Mouse (Mus musculus) E14TG2a.4 (cell line): ENCODE measurements around the gene Ckm.

Source experiments
- CTCF ChIP-seq: conservative IDR thresholded peaks from 2 replicates; pipeline ENCODE4 v1.5.1; 2014; ENCODE audit warnings: low read length
- NANOG ChIP-seq: IDR thresholded peaks from 2 replicates; pipeline ENCODE4 v1.6.1; 2014; ENCODE audit warnings: borderline replicate concordance, low read length, mixed read lengths
- POU5F1 ChIP-seq: IDR thresholded peaks from 2 replicates; pipeline ENCODE4 v1.6.1; 2014; ENCODE audit warnings: low read length, borderline replicate concordance

- TF ChIP-seq CTCF: no peak
- TF ChIP-seq NANOG: no peak
- TF ChIP-seq POU5F1: no peak
These were observed 46.9 kb upstream of the Ckm start for GRCm38 (mm10) chr7:19357381-19358375.
